Mouse (Mus musculus) thymus, postnatal 10 days (tissue): ENCODE measurements around the gene Slc44a2.

Experiments
- DNase-seq, 2 experiments: peaks; one replicate each; pipeline ENCODE4 v3.0.0; 2021; ENCODE audit warnings: low spot score in 2 of 2

Slc44a2 gene

GRCm38 (mm10) chr9:21333523-21333922 is 13.0 kb downstream of the Slc44a2 start:
- DNase-seq, result no peak

- no peak for DNase-seq
Measured at GRCm38 (mm10) chr9:21334747-21335146, 14.2 kb downstream of the Slc44a2 start.

GRCm38 (mm10) chr9:21335391-21335790 is 14.9 kb downstream of the Slc44a2 start:
- no peak for DNase-seq

- DNase-seq, result no peak
Measured at GRCm38 (mm10) chr9:21336491-21336890, 16.0 kb downstream of the Slc44a2 start.

GRCm38 (mm10) chr9:21337652-21338051 is 17.2 kb downstream of the Slc44a2 start:
- no peak for DNase-seq

- DNase-seq, result no peak
Measured at GRCm38 (mm10) chr9:21340411-21340810, 19.9 kb downstream of the Slc44a2 start.

GRCm38 (mm10) chr9:21346627-21347365 is 26.3 kb downstream of the Slc44a2 start:
- DNase-seq, result no peak

- DNase-seq, result no peak
Measured at GRCm38 (mm10) chr9:21348152-21348551, 27.7 kb downstream of the Slc44a2 start.

GRCm38 (mm10) chr9:21351178-21351577 is 30.7 kb downstream of the Slc44a2 start:
- no peak for DNase-seq

GRCm38 (mm10) chr9:21351702-21352377 is 31.3 kb downstream of the Slc44a2 start:
- no peak for DNase-seq

- peak in 1 of 2 experiments; percentile 20 for DNase-seq
Measured at GRCm38 (mm10) chr9:21352463-21353372, 32.2 kb downstream of the Slc44a2 start.

- no peak for DNase-seq
Measured at GRCm38 (mm10) chr9:21353373-21353686, 32.8 kb downstream of the Slc44a2 start.

- no peak for DNase-seq
Measured at GRCm38 (mm10) chr9:21354796-21355195, 34.3 kb downstream of the Slc44a2 start.

GRCm38 (mm10) chr9:21356981-21357718 is 36.7 kb downstream of the Slc44a2 start:
- peak; percentile 39 to 78 for DNase-seq

GRCm38 (mm10) chr9:21366541-21367220 is 46.2 kb downstream of the Slc44a2 start:
- peak; percentile 49 to 82 for DNase-seq

- peak; percentile 99 to 100 for DNase-seq
Measured at GRCm38 (mm10) chr9:21367357-21368111, 47.0 kb downstream of the Slc44a2 start, which contains the start of gene Ilf3. TSS of gene Ilf3 (plus strand) at chr9:21367871.

- DNase-seq, result peak; percentile 81 to 84
Measured at GRCm38 (mm10) chr9:21368131-21368584, 47.7 kb downstream of the Slc44a2 start.

- no peak for DNase-seq
Measured at GRCm38 (mm10) chr9:21369080-21369479, 48.6 kb downstream of the Slc44a2 start.

GRCm38 (mm10) chr9:21370876-21371275 is 50.4 kb downstream of the Slc44a2 start:
- no peak for DNase-seq

GRCm38 (mm10) chr9:21372508-21372907 is 52.0 kb downstream of the Slc44a2 start:
- no peak for DNase-seq
